Mouse (Mus musculus) kidney, adult 2 months (tissue): ENCODE data around the gene S100a5. TPM values are rescaled to one million over a fixed set of nuclear protein-coding genes. Genes with fewer than 3 reads are reported as not detected.
A peak's percentile ranks its signal among the peaks of the same experiment; 100 is the strongest.

Experiments
- DNase-seq: peaks from one replicate; pipeline ENCODE4 v3.0.0; 2021
- H3K27ac ChIP-seq: fragments of 200-500 bp; 2 replicates; pipeline ENCODE4 v1.5.1; 2012; ENCODE audit warnings: low read depth, low read length, control low read depth, inconsistent platforms; ENCODE audit not compliant: insufficient read depth
- H3K27me3 ChIP-seq: fragments of 200-500 bp; replicated peaks from 2 replicates; pipeline ENCODE4 v1.6.1; 2012; ENCODE audit warnings: mild to moderate bottlenecking, moderate library complexity, low read length, inconsistent platforms; ENCODE audit not compliant: control insufficient read depth, insufficient read depth
- H3K36me3 ChIP-seq: fragments of 200-500 bp; 2 replicates; pipeline ENCODE4 v1.6.1; 2012; ENCODE audit warnings: mild to moderate bottlenecking, moderate library complexity, low read length, inconsistent platforms; ENCODE audit not compliant: control insufficient read depth, insufficient read depth
- H3K4me1 ChIP-seq: fragments of 200-500 bp; 2 replicates; pipeline ENCODE4 v1.6.1; 2011; ENCODE audit warnings: low read length; ENCODE audit not compliant: control insufficient read depth, insufficient read depth
- H3K4me3 ChIP-seq: fragments of 200-500 bp; 2 replicates; pipeline ENCODE4 v1.5.1; 2011; ENCODE audit warnings: mild to moderate bottlenecking, low read depth, low read length, control low read depth; ENCODE audit not compliant: insufficient read depth
- CTCF ChIP-seq: fragments of 200-500 bp; conservative IDR thresholded peaks from 2 replicates; pipeline ENCODE4 v1.5.1; 2011; ENCODE audit warnings: low read depth, mild to moderate bottlenecking, control low read depth, low read length, moderate library complexity, mixed read lengths; ENCODE audit not compliant: insufficient read depth, insufficient read length
- POLR2A ChIP-seq: fragments of 200-500 bp; IDR thresholded peaks from one replicate; pipeline ENCODE4 v1.6.1; 2011; ENCODE audit warnings: low read depth, low read length, control low read depth
- WGBS: fragments of 180-500 bp; shearing (Covaris S2); methylation state at CpG from one replicate; pipeline ENCODE4 v1.1.7; 2018; 5-methylcytosine and 5-hydroxymethylcytosine counted together
- polyA plus RNA-seq: library from polyadenylated mRNA; depleted of rRNA; stranded (reverse); fragments of >200 nt; gene quantifications from 2 replicates; pipeline ENCODE4 v1.2.3, GENCODE M21; 2012

Gene S100a5
- polyA plus RNA-seq, 1 experiment = not detected

DNA sequence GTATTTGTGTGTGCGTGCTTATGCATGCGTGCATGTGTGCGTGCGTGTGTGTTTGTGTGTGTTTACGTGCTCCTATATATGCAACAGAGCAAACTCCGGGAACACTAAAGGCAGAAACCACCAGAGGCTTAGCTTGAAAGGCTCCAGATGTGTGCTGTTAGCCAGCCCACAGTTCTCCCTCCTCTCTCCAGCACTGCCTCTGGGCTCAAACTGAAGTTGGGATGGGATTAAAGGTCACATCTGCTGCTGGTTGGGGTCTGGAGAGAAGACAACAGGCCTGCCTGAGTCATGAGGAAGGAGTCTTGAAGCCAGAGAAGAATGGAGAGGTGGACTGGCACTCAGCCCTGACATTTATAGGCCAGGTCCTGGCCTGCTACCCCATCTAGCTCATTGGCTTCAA lies 2.1 kb upstream of the S100a5 start:
- DNase-seq = no peak
- TF ChIP-seq POLR2A = no peak
- Histone ChIP-seq H3K4me3 (no peak overlapping the region), H3K4me1 (0 out of 2 replicates have a peak, but pooled peaks cover 3% of the 10 kb centered on the region), H3K27me3 (no peaks in the 10 kb centered on the region), H3K36me3 (no peaks in the 10 kb centered on the region), H3K27ac (no peak overlapping the region)
- 88% methylated on average over 6 of the region's 6 CpGs for WGBS

GRCm38 (mm10) chr3:90607361-90607760 lies 962 bp upstream of the S100a5 start:
- Histone ChIP-seq H3K27ac (no peak overlapping the region), H3K36me3 (no peaks in the 10 kb centered on the region), H3K4me1 (0 out of 2 replicates have a peak, but pooled peaks cover 3% of the 10 kb centered on the region), H3K4me3 (no peak overlapping the region), H3K27me3 (no peaks in the 10 kb centered on the region)
- DNase-seq = no peak
- 91% methylated on average over 3 of the region's 3 CpGs for WGBS
- TF ChIP-seq POLR2A (no peak), CTCF (no peak)

GRCm38 (mm10) chr3:90609102-90609501 lies 779 bp downstream of the S100a5 start:
- Histone ChIP-seq H3K36me3 (no peaks in the 10 kb centered on the region), H3K27ac (no peak overlapping the region), H3K4me3 (no peak overlapping the region), H3K4me1 (0 out of 2 replicates have a peak, but pooled peaks cover under 1% of the 10 kb centered on the region), H3K27me3 (no peaks in the 10 kb centered on the region)
- TF ChIP-seq CTCF = no peak
- TF ChIP-seq POLR2A = no peak
- no peak for DNase-seq

DNA sequence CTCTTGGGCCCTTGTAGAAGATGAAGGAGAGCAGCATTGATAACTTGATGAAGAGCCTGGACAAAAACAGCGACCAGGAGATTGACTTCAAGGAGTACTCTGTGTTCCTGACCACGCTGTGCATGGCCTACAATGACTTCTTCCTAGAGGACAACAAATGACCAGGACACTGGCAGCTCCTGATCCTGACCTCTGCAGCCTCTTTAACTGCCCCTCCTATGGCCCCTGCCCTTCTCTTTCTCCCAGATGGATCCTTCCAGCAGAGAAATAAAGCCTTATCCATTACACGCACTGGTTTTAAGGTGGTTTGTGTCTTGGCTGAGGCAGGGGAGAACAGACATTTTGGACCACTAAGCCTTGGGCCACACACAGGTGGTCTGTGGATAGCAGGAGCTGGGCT lies 3.2 kb downstream of the S100a5 start:
- no peaks in the 10 kb centered on the region for H3K4me1 ChIP-seq
- TF ChIP-seq CTCF (no peak), POLR2A (no peak)
- DNase-seq = no peak
- no peak overlapping the region for H3K27ac ChIP-seq
- H3K4me3 ChIP-seq = no peak overlapping the region
- H3K27me3 ChIP-seq = no peaks in the 10 kb centered on the region
- no peaks in the 10 kb centered on the region for H3K36me3 ChIP-seq
- 93% methylated on average over 3 of the region's 3 CpGs for WGBS

DNA sequence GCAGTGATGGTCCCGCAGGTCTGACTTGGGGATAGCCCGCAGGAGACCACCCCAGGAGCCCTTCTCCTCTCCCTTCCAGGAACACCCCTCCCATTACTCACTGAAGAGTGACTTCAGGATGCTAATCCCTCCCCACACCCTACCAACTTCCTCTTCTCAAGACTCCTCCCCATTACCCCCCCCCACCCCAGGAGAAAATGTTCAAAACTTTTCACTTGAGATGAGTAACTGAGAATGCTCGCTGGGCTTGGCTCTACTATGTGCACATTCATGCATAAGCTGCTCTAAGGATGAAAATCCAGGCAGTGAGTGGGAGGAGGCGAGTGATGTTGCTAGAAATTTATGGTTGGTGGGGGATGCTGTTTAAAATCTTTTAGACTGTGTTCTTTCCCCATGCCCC lies 3.7 kb downstream of the S100a5 start:
- no peak overlapping the region for H3K27ac ChIP-seq
- no peak overlapping the region for H3K4me3 ChIP-seq
- 66% methylated on average over 4 of the region's 4 CpGs for WGBS
- DNase-seq = no peak
- H3K4me1 ChIP-seq = no peaks in the 10 kb centered on the region
- no peaks in the 10 kb centered on the region for H3K27me3 ChIP-seq
- H3K36me3 ChIP-seq = no peaks in the 10 kb centered on the region
- no peak for TF ChIP-seq CTCF
- no peak for TF ChIP-seq POLR2A

- Histone ChIP-seq H3K27ac (peak within 1 kb of the TSS; percentile 73), H3K4me1 (no peaks in the 10 kb centered on the region), H3K36me3 (no peaks in the 10 kb centered on the region), H3K4me3 (peak within 1 kb of the TSS; percentile 63), H3K27me3 (no peaks in the 10 kb centered on the region)
- peak; percentile 62 for DNase-seq
- 3% methylated on average over 23 of the region's 23 CpGs for WGBS
- TF ChIP-seq CTCF = peak; percentile 72
- TF ChIP-seq POLR2A = no peak
These were observed 4.5 kb downstream of the S100a5 start, which contains the start of gene S100a6 for GRCm38 (mm10) chr3:90612728-90613291. Gene S100a6, plus strand, starts transcription at chr3:90612882.

DNA sequence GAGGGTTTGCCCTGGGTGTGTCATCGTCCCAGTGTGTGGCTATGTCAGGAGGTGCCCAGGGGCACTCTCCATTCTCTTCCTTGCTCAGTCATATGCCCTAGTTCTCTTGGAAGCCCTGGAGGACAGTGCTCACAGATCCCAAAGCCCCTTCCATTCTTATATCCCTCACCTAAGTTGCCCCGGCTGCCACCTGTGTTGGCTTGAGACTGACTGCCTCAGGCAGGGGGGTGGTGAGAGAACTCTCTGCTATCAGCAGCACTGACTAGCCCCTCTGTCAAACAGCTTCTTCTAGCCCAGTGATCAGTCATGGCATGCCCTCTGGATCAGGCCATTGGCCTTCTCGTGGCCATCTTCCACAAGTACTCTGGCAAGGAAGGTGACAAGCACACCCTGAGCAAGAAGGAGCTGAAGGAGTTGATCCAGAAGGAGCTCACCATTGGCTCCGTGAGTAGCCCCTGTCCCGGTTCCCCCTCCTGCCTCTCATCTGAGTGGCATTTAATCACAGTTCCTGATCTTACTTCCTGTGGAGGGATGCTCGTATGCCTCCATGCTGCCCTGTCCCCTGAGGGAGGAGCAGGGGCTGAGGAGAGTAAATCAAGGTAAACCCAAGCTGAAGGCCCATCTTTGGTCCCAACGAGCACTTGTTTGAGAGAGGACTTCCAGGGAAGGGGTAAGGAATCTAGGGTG lies 5.3 kb downstream of the S100a5 start:
- Histone ChIP-seq H3K36me3 (no peaks in the 10 kb centered on the region), H3K27ac (peak overlapping the region; percentile 73), H3K27me3 (no peaks in the 10 kb centered on the region), H3K4me3 (peak overlapping the region; percentile 63), H3K4me1 (no peaks in the 10 kb centered on the region)
- TF ChIP-seq POLR2A (no peak), CTCF (no peak)
- DNase-seq = no peak
- WGBS = 52% methylated on average over 7 of the region's 7 CpGs

DNA sequence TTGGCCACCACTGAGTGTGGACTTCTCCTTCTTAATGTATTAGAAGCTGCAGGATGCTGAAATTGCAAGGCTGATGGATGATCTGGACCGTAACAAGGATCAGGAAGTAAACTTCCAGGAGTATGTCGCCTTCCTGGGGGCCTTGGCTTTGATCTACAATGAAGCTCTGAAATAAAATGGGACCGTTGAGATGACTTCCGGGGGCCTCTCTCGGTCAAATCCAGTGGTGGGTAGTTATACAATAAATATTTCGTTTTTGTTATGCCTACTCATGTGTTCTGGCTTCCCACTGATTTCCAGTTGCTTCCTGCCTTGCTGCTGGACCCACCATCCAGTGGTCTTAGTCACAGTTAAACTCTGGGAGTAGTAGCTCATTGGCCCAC lies 5.8 kb downstream of the S100a5 start:
- peak overlapping the region; percentile 63 for H3K4me3 ChIP-seq
- WGBS = 69% methylated on average over 6 of the region's 6 CpGs
- H3K27ac ChIP-seq = peak overlapping the region; percentile 73; the same call in 1 of the 2 replicates
- no peak for DNase-seq
- no peaks in the 10 kb centered on the region for H3K4me1 ChIP-seq
- no peaks in the 10 kb centered on the region for H3K27me3 ChIP-seq
- no peaks in the 10 kb centered on the region for H3K36me3 ChIP-seq
- TF ChIP-seq POLR2A (no peak), CTCF (no peak)
